Mouse (Mus musculus) bone marrow, adult 2 months (tissue): ENCODE data around the gene Pde6c.

Experiments
- CTCF ChIP-seq: fragments of 200-500 bp; IDR thresholded peaks from 2 replicates; pipeline ENCODE4 v1.5.1; 2011; ENCODE audit warnings: low read length, control low read depth; ENCODE audit not compliant: control insufficient read depth, insufficient read depth
- POLR2A ChIP-seq: fragments of 200-500 bp; IDR thresholded peaks from 2 replicates; pipeline ENCODE4 v1.6.1; 2011; ENCODE audit warnings: low read depth, mild to moderate bottlenecking, control low read depth, low read length, borderline replicate concordance; ENCODE audit not compliant: control insufficient read depth

DNA sequence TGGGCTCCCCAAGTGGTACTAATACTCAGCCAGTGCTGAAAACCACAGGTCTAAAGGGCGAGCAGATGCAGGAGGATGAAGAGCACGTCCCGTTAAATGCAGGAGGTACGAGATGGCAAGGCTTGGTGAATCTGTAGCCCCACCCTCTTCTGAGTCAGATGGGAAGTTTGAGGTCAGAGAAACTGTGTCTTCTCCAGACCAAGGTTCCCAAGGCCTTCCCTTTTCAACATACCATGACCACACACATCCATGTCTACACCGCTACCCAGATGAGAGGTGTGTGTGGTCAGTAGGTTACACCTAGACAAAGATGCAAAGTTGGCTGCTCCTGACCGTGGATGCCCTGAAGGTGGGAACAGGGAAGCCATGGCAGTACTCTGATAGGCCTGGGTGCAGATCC is 2.2 kb downstream of the Pde6c start:
- TF ChIP-seq CTCF (no peak), POLR2A (no peak)
